Mouse (Mus musculus): ENCODE data around the gene B3gnt8.

GRCm38 (mm10) chr7:25652244-25652759, 25.8 kb downstream of the B3gnt8 start:
- TF ChIP-seq CTCF (IDR thresholded peaks at IDR 0.05; ENCODE audit: borderline replicate concordance, control insufficient read depth, extremely low read depth, insufficient read depth, low read length, poor library complexity) (no peak), POLR2A (IDR thresholded peaks at IDR 0.05; ENCODE audit: control insufficient read depth, extremely low read depth, insufficient read depth, low read length, poor library complexity) (no peak)

Data from thymus, adult 2 months (tissue).